Mouse (Mus musculus) cerebellum, adult 2 months (tissue): ENCODE results near the gene Hivep2.

Source experiments
- CTCF ChIP-seq: fragments of 200-500 bp; IDR thresholded peaks from 2 replicates; pipeline ENCODE4 v1.5.1; 2011; ENCODE audit warnings: low read depth, mild to moderate bottlenecking, control low read depth, low read length, moderate library complexity, borderline replicate concordance; ENCODE audit not compliant: insufficient read depth
- POLR2A ChIP-seq: fragments of 200-500 bp; IDR thresholded peaks from 2 replicates; pipeline ENCODE4 v1.6.1; 2011; ENCODE audit warnings: low read length, control low read depth, borderline replicate concordance; ENCODE audit not compliant: insufficient read depth

DNA sequence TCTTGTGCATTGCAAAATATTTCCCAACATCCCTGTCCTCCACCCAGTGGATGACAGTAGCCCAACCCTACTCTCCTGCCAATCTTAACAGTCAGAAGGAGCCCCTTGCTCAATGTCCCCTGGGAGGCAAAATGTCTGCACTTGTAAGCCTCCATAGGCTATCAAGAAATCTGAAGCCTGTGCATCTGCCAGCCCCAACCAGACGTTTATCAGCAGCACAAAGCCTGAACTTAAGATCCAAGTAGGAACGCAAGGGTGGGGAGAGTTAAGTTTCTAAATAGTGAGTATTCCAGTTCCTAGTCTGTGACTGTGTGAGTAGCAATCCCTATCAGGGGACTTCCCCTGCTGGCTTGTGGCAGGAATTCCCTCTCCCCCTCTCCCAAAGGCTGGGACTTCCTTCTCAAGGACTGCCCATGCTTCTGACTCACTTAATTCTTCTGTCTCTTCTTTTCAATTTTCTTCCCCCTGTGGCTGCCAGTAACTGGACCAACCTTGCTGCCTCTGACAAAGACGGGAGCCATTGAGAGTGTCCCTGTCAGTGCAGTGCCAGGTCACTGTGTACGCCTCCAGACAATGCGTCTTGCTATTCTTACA is 82.5 kb downstream of the Hivep2 start:
- no peak for TF ChIP-seq CTCF
- TF ChIP-seq POLR2A = no peak
